Mouse (Mus musculus) E14TG2a.4 (cell line): Measurements from ENCODE around the gene Hspa12b.

Experiments used
- H3K27me3 ChIP-seq: 2 replicates; pipeline ENCODE4 v1.6.1; 2014; ENCODE audit warnings: low read length, control low read depth; ENCODE audit not compliant: insufficient read depth
- H3K36me3 ChIP-seq: 2 replicates; pipeline ENCODE4 v1.6.1; 2014; ENCODE audit warnings: low read length, control low read depth; ENCODE audit not compliant: insufficient read depth
- H3K4me1 ChIP-seq: replicated peaks from 2 replicates; pipeline ENCODE4 v1.6.1; 2014; ENCODE audit warnings: low read depth, low read length, control low read depth
- H3K4me3 ChIP-seq: replicated peaks from 2 replicates; pipeline ENCODE4 v1.5.1; 2014; ENCODE audit warnings: mild to moderate bottlenecking, low read length
- H3K9me3 ChIP-seq: 2 replicates; pipeline ENCODE4 v1.6.1; 2014; ENCODE audit warnings: low read length, control low read depth
- CTCF ChIP-seq: conservative IDR thresholded peaks from 2 replicates; pipeline ENCODE4 v1.5.1; 2014; ENCODE audit warnings: low read length
- NANOG ChIP-seq: IDR thresholded peaks from 2 replicates; pipeline ENCODE4 v1.6.1; 2014; ENCODE audit warnings: borderline replicate concordance, low read length, mixed read lengths
- POU5F1 ChIP-seq: IDR thresholded peaks from 2 replicates; pipeline ENCODE4 v1.6.1; 2014; ENCODE audit warnings: low read length, borderline replicate concordance

The Hspa12b gene

GRCm38 (mm10) chr2:131125157-131125963 is 1.7 kb upstream of the Hspa12b start:
- no peak for TF ChIP-seq NANOG
- H3K36me3 ChIP-seq = no peaks in the 10 kb centered on the region
- peaks cover 26% of the 10 kb centered on the region for H3K4me1 ChIP-seq
- peaks cover 64% of the 10 kb centered on the region for H3K27me3 ChIP-seq
- no peaks in the 10 kb centered on the region for H3K9me3 ChIP-seq
- H3K4me3 ChIP-seq = no peak overlapping the region

GRCm38 (mm10) chr2:131125964-131126815 is 890 bp upstream of the Hspa12b start:
- Histone ChIP-seq H3K36me3 (no peaks in the 10 kb centered on the region), H3K4me1 (peaks cover 26% of the 10 kb centered on the region), H3K9me3 (no peaks in the 10 kb centered on the region), H3K27me3 (peaks cover 64% of the 10 kb centered on the region), H3K4me3 (peak overlapping the region; percentile 73; the same call in 1 of the 2 replicates)
- TF ChIP-seq POU5F1 (no peak), NANOG (no peak), CTCF (no peak)

GRCm38 (mm10) chr2:131128211-131128610 is 1.1 kb downstream of the Hspa12b start:
- H3K27me3 ChIP-seq = peaks cover 58% of the 10 kb centered on the region
- TF ChIP-seq POU5F1 (no peak), CTCF (no peak), NANOG (no peak)
- no peaks in the 10 kb centered on the region for H3K36me3 ChIP-seq
- no peak overlapping the region for H3K4me3 ChIP-seq
- peaks cover 26% of the 10 kb centered on the region for H3K4me1 ChIP-seq
- H3K9me3 ChIP-seq = no peaks in the 10 kb centered on the region

- H3K36me3 ChIP-seq = no peaks in the 10 kb centered on the region
- H3K4me3 ChIP-seq = no peak overlapping the region
- TF ChIP-seq CTCF (no peak), NANOG (no peak), POU5F1 (no peak)
- peaks cover 26% of the 10 kb centered on the region for H3K4me1 ChIP-seq
- H3K9me3 ChIP-seq = no peaks in the 10 kb centered on the region
- H3K27me3 ChIP-seq = peaks cover 54% of the 10 kb centered on the region
These were observed 1.6 kb downstream of the Hspa12b start for GRCm38 (mm10) chr2:131128636-131129157.

GRCm38 (mm10) chr2:131129836-131130235 is 2.8 kb downstream of the Hspa12b start:
- Histone ChIP-seq H3K27me3 (peaks cover 46% of the 10 kb centered on the region), H3K9me3 (no peaks in the 10 kb centered on the region), H3K4me3 (no peak overlapping the region), H3K36me3 (no peaks in the 10 kb centered on the region), H3K4me1 (peaks cover 38% of the 10 kb centered on the region)
- TF ChIP-seq CTCF (no peak), POU5F1 (no peak), NANOG (no peak)

GRCm38 (mm10) chr2:131130849-131131248 is 3.8 kb downstream of the Hspa12b start:
- H3K4me3 ChIP-seq = no peak overlapping the region
- peaks cover 37% of the 10 kb centered on the region for H3K27me3 ChIP-seq
- TF ChIP-seq NANOG = no peak
- TF ChIP-seq POU5F1 = no peak
- TF ChIP-seq CTCF = no peak
- peaks cover 46% of the 10 kb centered on the region for H3K4me1 ChIP-seq
- no peaks in the 10 kb centered on the region for H3K36me3 ChIP-seq
- H3K9me3 ChIP-seq = no peaks in the 10 kb centered on the region

GRCm38 (mm10) chr2:131132111-131132888 is 5.2 kb downstream of the Hspa12b start:
- Histone ChIP-seq H3K4me3 (no peak overlapping the region), H3K9me3 (no peaks in the 10 kb centered on the region), H3K4me1 (peaks cover 36% of the 10 kb centered on the region), H3K27me3 (peaks cover 22% of the 10 kb centered on the region), H3K36me3 (no peaks in the 10 kb centered on the region)
- no peak for TF ChIP-seq CTCF
- no peak for TF ChIP-seq NANOG
- no peak for TF ChIP-seq POU5F1

GRCm38 (mm10) chr2:131132930-131133547 is 6.0 kb downstream of the Hspa12b start, which contains the start of gene Gm11037:
Gene Gm11037, plus strand, starts transcription at chr2:131133497.
- Histone ChIP-seq H3K4me3 (peak within 1 kb of the TSS; percentile 45; the same call in 1 of the 2 replicates), H3K4me1 (peaks cover 30% of the 10 kb centered on the region), H3K9me3 (no peaks in the 10 kb centered on the region), H3K36me3 (no peaks in the 10 kb centered on the region), H3K27me3 (peaks cover 15% of the 10 kb centered on the region)
- TF ChIP-seq POU5F1 (no peak), CTCF (no peak), NANOG (no peak)
